Mouse (Mus musculus): ENCODE data around the gene Nol3.

- TF ChIP-seq CTCF (IDR thresholded peaks at IDR 0.05) (peak; percentile 97; the same call in 1 of the 2 replicates), POLR2A (IDR thresholded peaks at IDR 0.05; ENCODE audit: insufficient read depth, low read depth, low read length) (no peak), EP300 (IDR thresholded peaks at IDR 0.05; ENCODE audit: insufficient read depth, low read depth, low read length) (0 out of 2 replicates have a peak, but pooled peaks have one; percentile 55)
Observed at GRCm38 (mm10) chr8:105290554-105291314, 14.8 kb downstream of the Nol3 start.
